Mouse (Mus musculus): ENCODE measurements around the gene Pih1d1.

- TF ChIP-seq EP300 (IDR thresholded peaks at IDR 0.05; ENCODE audit: insufficient read depth, low read depth, low read length) (no peak), CTCF (IDR thresholded peaks at IDR 0.05) (no peak)
These were observed 28.9 kb upstream of the Pih1d1 start for GRCm38 (mm10) chr7:45125144-45125600.

Measured in heart, adult 2 months (tissue).